Mouse (Mus musculus) lung, postnatal 0 days (tissue): ENCODE data around the gene Tmem238l. TPM values are rescaled to one million over a fixed set of nuclear protein-coding genes. Genes with fewer than 3 reads are reported as not detected.

Experiments
- ATAC-seq: fragments of 200-750 bp; cut with Nextera tagmentation; 2 replicates; pipeline ENCODE4 v1.8.0; 2017; ENCODE audit warnings: moderate library complexity
- DNase-seq: peaks from one replicate; pipeline ENCODE4 v3.0.0-alpha.2; 2016; ENCODE audit warnings: low spot score
- H3K27ac ChIP-seq: fragments of 300-500 bp; sonication (generic); 2 replicates; pipeline ENCODE4 v1.5.1; 2014; ENCODE audit warnings: antibody characterized with exemption, mild to moderate bottlenecking, low read length, mixed read lengths
- H3K27me3 ChIP-seq: fragments of 300-500 bp; sonication (generic); replicated peaks from 2 replicates; pipeline ENCODE4 v1.6.1; 2014; ENCODE audit warnings: low read length, mixed read lengths; ENCODE audit not compliant: insufficient read depth
- H3K36me3 ChIP-seq: fragments of 300-500 bp; sonication (generic); 2 replicates; pipeline ENCODE4 v1.6.1; 2014; ENCODE audit warnings: low read length, mixed read lengths; ENCODE audit not compliant: insufficient read depth
- H3K4me1 ChIP-seq: fragments of 300-500 bp; sonication (generic); 2 replicates; pipeline ENCODE4 v1.6.1; 2014; ENCODE audit warnings: antibody characterized with exemption, low read depth, low read length, mixed read lengths; ENCODE audit not compliant: insufficient read depth
- H3K4me2 ChIP-seq: fragments of 300-500 bp; sonication (generic); replicated peaks from 2 replicates; pipeline ENCODE4 v1.6.1; 2014; ENCODE audit warnings: low read depth, mild to moderate bottlenecking, low read length, moderate library complexity, mixed read lengths
- H3K4me3 ChIP-seq: fragments of 300-500 bp; sonication (generic); 2 replicates; pipeline ENCODE4 v1.5.1; 2014; ENCODE audit warnings: low read depth, low read length
- H3K9ac ChIP-seq: fragments of 300-500 bp; sonication (generic); replicated peaks from 2 replicates; pipeline ENCODE4 v1.6.1; 2014; ENCODE audit warnings: low read depth, mild to moderate bottlenecking
- H3K9me3 ChIP-seq: fragments of 300-500 bp; sonication (generic); 2 replicates; pipeline ENCODE4 v1.6.1; 2016; ENCODE audit warnings: low read length, mixed read lengths
- CTCF ChIP-seq: IDR thresholded peaks from 2 replicates; pipeline ENCODE4 v1.5.1; 2016; ENCODE audit warnings: antibody characterized with exemption, mild to moderate bottlenecking
- EP300 ChIP-seq: IDR thresholded peaks from 2 replicates; pipeline ENCODE4 v1.6.1; 2016; ENCODE audit warnings: antibody characterized with exemption, mild to moderate bottlenecking, control low read depth
- WGBS: fragments of 180-500 bp; shearing (Covaris S2); extraction: QIAGEN DNeasy Blood & Tissue Kit; methylation state at CpG from one replicate; pipeline ENCODE4 v1.1.7; 2014; 5-methylcytosine and 5-hydroxymethylcytosine counted together
- polyA plus RNA-seq: library from polyadenylated mRNA; unstranded; fragments of >200 nt; fragmentation: Nextera tagmentation; extraction: Ambion mirVana; gene quantifications from 2 replicates; pipeline ENCODE4 v1.2.1, GENCODE M21; 2015

The Tmem238l gene
- polyA plus RNA-seq, 1 experiment from 2014 or later: not detected

DNA sequence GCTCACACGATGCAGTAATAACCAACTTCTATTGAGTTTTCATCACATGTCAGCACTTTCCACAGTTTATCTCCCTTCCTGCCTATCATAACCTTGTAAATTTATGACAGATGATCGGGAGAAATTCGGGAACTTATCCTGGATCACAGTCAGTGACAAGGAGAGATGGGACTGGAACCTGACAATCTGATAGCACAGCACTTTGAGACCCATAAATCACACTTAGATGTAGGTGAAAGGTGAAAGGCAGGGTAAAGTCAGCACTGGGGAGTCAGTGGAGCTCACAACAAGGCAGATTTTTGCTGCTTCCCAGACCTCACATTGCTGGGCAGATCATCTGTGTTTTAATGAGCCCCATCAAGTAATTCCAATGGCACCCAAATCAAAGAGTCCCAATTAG lies 17.1 kb downstream of the Tmem238l start:
- Histone ChIP-seq H3K9ac (no peak overlapping the region), H3K4me1 (no peaks in the 10 kb centered on the region), H3K36me3 (no peaks in the 10 kb centered on the region), H3K4me3 (no peak overlapping the region), H3K27me3 (no peaks in the 10 kb centered on the region), H3K27ac (no peak overlapping the region), H3K9me3 (no peaks in the 10 kb centered on the region), H3K4me2 (no peak overlapping the region)
- ATAC-seq: no peak
- no peak for DNase-seq
- TF ChIP-seq EP300 (no peak), CTCF (no peak)
- 60% methylated on average over 3 of the region's 3 CpGs for WGBS

DNA sequence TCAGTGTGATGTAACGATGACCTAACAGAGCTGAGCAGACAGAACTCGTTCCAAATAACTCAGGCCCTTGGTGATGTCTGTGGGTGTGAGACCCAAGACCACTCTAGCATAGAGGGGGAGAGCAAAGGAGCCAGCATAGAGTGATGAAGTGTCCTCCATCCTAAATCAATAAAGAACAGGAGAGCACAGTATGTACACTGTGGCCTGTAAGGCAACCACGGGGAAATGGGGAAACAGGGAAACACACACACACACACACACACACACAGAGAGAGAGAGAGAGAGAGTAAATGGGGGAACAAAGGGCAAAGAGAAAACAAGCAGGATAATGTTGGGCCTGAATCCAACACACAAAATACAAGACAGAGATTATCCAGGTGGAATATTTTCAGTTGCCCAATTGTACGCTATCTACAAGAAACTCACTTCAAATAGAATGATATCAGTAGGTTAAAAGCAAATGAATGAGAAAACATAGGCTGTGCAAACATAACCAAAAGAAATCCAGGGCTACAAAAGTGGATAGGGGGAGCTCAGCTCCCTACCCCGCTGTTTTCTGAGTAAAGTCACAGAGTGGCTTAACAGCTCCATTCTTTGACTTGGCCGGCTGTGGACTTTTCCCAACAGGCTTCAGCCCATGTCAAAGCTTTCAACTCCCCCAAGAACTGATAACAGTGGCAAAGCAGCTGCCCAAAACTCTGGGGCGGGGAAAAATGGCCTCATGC lies 19.3 kb downstream of the Tmem238l start:
- Histone ChIP-seq H3K27me3 (no peaks in the 10 kb centered on the region), H3K27ac (no peak overlapping the region), H3K9ac (no peak overlapping the region), H3K4me1 (no peaks in the 10 kb centered on the region), H3K4me3 (no peak overlapping the region), H3K36me3 (no peaks in the 10 kb centered on the region), H3K9me3 (no peaks in the 10 kb centered on the region), H3K4me2 (no peak overlapping the region)
- WGBS: 67% methylated on average over 7 of the region's 7 CpGs
- no peak for ATAC-seq
- TF ChIP-seq EP300: no peak
- TF ChIP-seq CTCF: no peak
- DNase-seq: no peak

- no peak overlapping the region for H3K27ac ChIP-seq
- no peak overlapping the region for H3K9ac ChIP-seq
- no peaks in the 10 kb centered on the region for H3K4me1 ChIP-seq
- H3K27me3 ChIP-seq: no peaks in the 10 kb centered on the region
- DNase-seq (peak; percentile 11), ATAC-seq (no peak)
- no peaks in the 10 kb centered on the region for H3K36me3 ChIP-seq
- H3K4me2 ChIP-seq: no peak overlapping the region
- no peaks in the 10 kb centered on the region for H3K9me3 ChIP-seq
- TF ChIP-seq CTCF (no peak), EP300 (no peak)
- 68% methylated on average over 15 of the region's 15 CpGs for WGBS
- H3K4me3 ChIP-seq: no peak overlapping the region
Measured at GRCm38 (mm10) chr11:66981336-66982115, 25.1 kb downstream of the Tmem238l start.

- H3K9ac ChIP-seq: no peak overlapping the region
- H3K36me3 ChIP-seq: no peaks in the 10 kb centered on the region
- H3K9me3 ChIP-seq: no peaks in the 10 kb centered on the region
- no peak overlapping the region for H3K27ac ChIP-seq
- TF ChIP-seq EP300 (no peak), CTCF (peak; percentile 79)
- no peak overlapping the region for H3K4me3 ChIP-seq
- 40% methylated on average over 6 of the region's 6 CpGs for whole genome bisulfite sequencing
- ATAC-seq (peak; percentile 72), DNase-seq (peak; percentile 70)
- H3K27me3 ChIP-seq: no peaks in the 10 kb centered on the region
- no peaks in the 10 kb centered on the region for H3K4me1 ChIP-seq
- H3K4me2 ChIP-seq: no peak overlapping the region
Measured at GRCm38 (mm10) chr11:66982794-66983193, 26.4 kb downstream of the Tmem238l start.

- 41% methylated on average over 11 of the region's 11 CpGs for WGBS
- H3K9ac ChIP-seq: no peak overlapping the region
- H3K4me1 ChIP-seq: no peaks in the 10 kb centered on the region
- peak overlapping the region; percentile 7 for H3K27ac ChIP-seq
- no peak overlapping the region for H3K4me3 ChIP-seq
- no peaks in the 10 kb centered on the region for H3K9me3 ChIP-seq
- H3K27me3 ChIP-seq: no peaks in the 10 kb centered on the region
- 0 out of 2 replicates have a peak overlapping the region, but pooled peaks have one; percentile 74 for H3K4me2 ChIP-seq
- peak; percentile 74 for DNase-seq
- H3K36me3 ChIP-seq: no peaks in the 10 kb centered on the region
- ATAC-seq: peak; percentile 71
- TF ChIP-seq CTCF: no peak
- no peak for TF ChIP-seq EP300
Measured at GRCm38 (mm10) chr11:66983422-66984164, 27.2 kb downstream of the Tmem238l start.
